Mouse (Mus musculus) brain, embryonic 14.5 days (tissue): ENCODE data around the gene Hoxa3.

Source experiments
- CTCF ChIP-seq: fragments of 200-500 bp; IDR thresholded peaks from 2 replicates; pipeline ENCODE4 v1.5.1; 2012; ENCODE audit warnings: inconsistent platforms, mild to moderate bottlenecking, moderate library complexity, borderline replicate concordance; ENCODE audit not compliant: insufficient read depth, insufficient read length; ENCODE audit errors: extremely low read depth
- POLR2A ChIP-seq: fragments of 200-500 bp; IDR thresholded peaks from 2 replicates; pipeline ENCODE4 v1.6.1; 2012; ENCODE audit warnings: mild to moderate bottlenecking, inconsistent platforms, borderline replicate concordance; ENCODE audit not compliant: poor library complexity, insufficient read depth, insufficient read length, severe bottlenecking; ENCODE audit errors: extremely low read depth

DNA sequence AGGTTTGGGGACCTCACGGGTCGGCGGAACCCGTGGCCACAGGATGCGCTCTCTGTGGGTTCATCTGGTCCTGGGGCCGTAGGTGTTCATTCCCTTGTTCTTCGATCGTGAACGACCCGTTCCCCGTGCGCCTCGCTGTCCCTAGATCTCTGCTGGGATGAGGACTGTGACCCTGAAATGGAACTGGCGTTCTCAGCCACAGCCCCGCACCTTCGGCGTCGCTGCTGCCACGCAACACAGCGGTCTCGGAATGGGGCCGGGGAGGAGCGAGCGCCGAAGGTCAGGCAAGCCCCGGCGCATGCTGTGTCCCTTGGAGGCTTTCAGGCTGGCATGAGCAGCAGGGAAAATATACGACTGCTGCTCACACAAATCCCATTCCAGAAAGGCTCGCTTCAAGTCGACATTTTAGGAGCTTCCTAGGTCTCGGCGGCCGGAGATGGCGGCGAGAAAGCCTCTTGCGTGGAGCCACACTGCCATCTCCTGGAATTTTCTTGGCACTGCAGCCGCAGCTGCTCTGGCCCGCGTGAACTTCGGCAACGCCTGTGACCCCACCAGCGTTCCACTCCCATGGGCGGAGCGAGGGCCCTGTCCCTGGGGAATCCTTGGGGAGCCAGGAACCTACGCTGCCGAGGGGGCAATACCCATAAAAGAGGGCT lies 8.3 kb upstream of the Hoxa3 start, which contains the start of gene Hoxa7:
- peak; percentile 97 for TF ChIP-seq CTCF
- no peak for TF ChIP-seq POLR2A
